Mouse (Mus musculus): ENCODE results near the gene Spata2l.

GRCm38 (mm10) chr8:123248596-123248995 lies 12.6 kb upstream of the Spata2l start:
- TF ChIP-seq POLR2A (IDR thresholded peaks at IDR 0.05; ENCODE audit: borderline replicate concordance, extremely low read depth, low read depth, low read length) (no peak), CTCF (IDR thresholded peaks at IDR 0.05; ENCODE audit: insufficient read depth, low read length) (no peak)
